Mouse (Mus musculus) myocyte (in vitro differentiated cells): Measurements from ENCODE around the gene Tac2. TPM values are rescaled to one million over a fixed set of nuclear protein-coding genes. Genes with fewer than 3 reads are reported as not detected.
A peak's percentile ranks its signal among the peaks of the same experiment; 100 is the strongest.

Experiments used
- H3K27me3 ChIP-seq: one replicate; pipeline ENCODE4 v1.6.1; 2011; ENCODE audit not compliant: control insufficient read depth, insufficient read depth, insufficient read length
- H3K36me3 ChIP-seq: one replicate; pipeline ENCODE4 v1.6.1; 2011; ENCODE audit not compliant: control insufficient read depth, insufficient read depth
- H3K4me2 ChIP-seq: one replicate; pipeline ENCODE4 v1.6.1; 2011; ENCODE audit warnings: low read depth, control low read depth
- H3K4me3 ChIP-seq: one replicate; pipeline ENCODE4 v1.5.1; 2011; ENCODE audit warnings: mild to moderate bottlenecking, control low read depth, moderate library complexity
- H3K79me2 ChIP-seq: one replicate; pipeline ENCODE4 v1.6.1; 2011; ENCODE audit not compliant: control insufficient read depth, insufficient read depth
- H3ac ChIP-seq: one replicate; pipeline ENCODE4 v1.6.1; 2011; ENCODE audit not compliant: control insufficient read depth, insufficient read length
- CEBPB ChIP-seq: IDR thresholded peaks from 2 replicates; pipeline ENCODE4 v1.6.1; 2011; ENCODE audit warnings: mild to moderate bottlenecking, moderate library complexity; ENCODE audit not compliant: poor library complexity, insufficient read depth, severe bottlenecking
- E2F4 ChIP-seq: IDR thresholded peaks from one replicate; pipeline ENCODE4 v1.6.1; 2011; ENCODE audit warnings: mild to moderate bottlenecking, control low read depth, moderate library complexity; ENCODE audit not compliant: insufficient read depth
- MAX ChIP-seq: IDR thresholded peaks from one replicate; pipeline ENCODE4 v1.6.1; 2011; ENCODE audit warnings: low read depth, mild to moderate bottlenecking, control low read depth
- MYOD1 ChIP-seq, 3 experiments: IDR thresholded peaks; one replicate each; pipeline ENCODE4 v1.6.1; 2011; ENCODE audit warnings: control low read depth in 2 of 3, low read depth in 2 of 3, mild to moderate bottlenecking in 2 of 3, moderate library complexity in 1 of 3; ENCODE audit not compliant: insufficient read length in 2 of 3, control insufficient read depth in 1 of 3
- MYOG ChIP-seq, 3 experiments: IDR thresholded peaks; one replicate each; pipeline ENCODE4 v1.6.1; 2011; ENCODE audit warnings: control low read depth in 2 of 3, low read depth in 2 of 3, mild to moderate bottlenecking in 2 of 3; ENCODE audit not compliant: insufficient read length in 2 of 3, control insufficient read depth in 1 of 3, insufficient read depth in 1 of 3
- POLR2A ChIP-seq: IDR thresholded peaks from one replicate; pipeline ENCODE4 v1.6.1; 2011; ENCODE audit warnings: low read depth, mild to moderate bottlenecking, control low read depth, moderate library complexity; ENCODE audit not compliant: insufficient read length
- POLR2AphosphoS2 ChIP-seq: IDR thresholded peaks from one replicate; pipeline ENCODE4 v1.6.1; 2011; ENCODE audit warnings: low read depth, control low read depth; ENCODE audit not compliant: insufficient read length
- REST ChIP-seq: IDR thresholded peaks from one replicate; pipeline ENCODE4 v1.6.1; 2011; ENCODE audit warnings: mild to moderate bottlenecking, control low read depth, moderate library complexity; ENCODE audit not compliant: insufficient read depth, insufficient read length
- SRF ChIP-seq: IDR thresholded peaks from one replicate; pipeline ENCODE4 v1.6.1; 2011; ENCODE audit warnings: low read depth; ENCODE audit not compliant: control insufficient read depth, insufficient read length
- TCF12 ChIP-seq: IDR thresholded peaks from one replicate; pipeline ENCODE4 v1.6.1; 2011; ENCODE audit warnings: mild to moderate bottlenecking, control low read depth; ENCODE audit not compliant: poor library complexity, insufficient read depth, severe bottlenecking
- TCF3 ChIP-seq: IDR thresholded peaks from one replicate; pipeline ENCODE4 v1.6.1; 2011; ENCODE audit warnings: low read depth, control low read depth; ENCODE audit not compliant: insufficient read length
- USF1 ChIP-seq: IDR thresholded peaks from one replicate; pipeline ENCODE4 v1.6.1; 2011; ENCODE audit warnings: low read depth, mild to moderate bottlenecking, control low read depth, moderate library complexity
- polyA plus RNA-seq: library from polyadenylated mRNA; unstranded; fragments of >200 nt; fragmentation: generic; extraction: Trizol; gene quantifications from one replicate; pipeline ENCODE4 v1.2.1, GENCODE M21; 2012; ENCODE audit warnings: missing spikeins

The Tac2 gene
- polyA plus RNA-seq, 1 experiment, result 0.18 TPM

GRCm38 (mm10) chr10:127721671-127722418, 2.4 kb upstream of the Tac2 start:
- no peak overlapping the region for H3K4me3 ChIP-seq
- H3K36me3 ChIP-seq, result no peaks in the 10 kb centered on the region
- no peak overlapping the region for H3K4me2 ChIP-seq
- no peaks in the 10 kb centered on the region for H3K79me2 ChIP-seq
- H3ac ChIP-seq, result no peak overlapping the region
- TF ChIP-seq CEBPB, result no peak
- TF ChIP-seq TCF3, result no peak
- TF ChIP-seq MYOD1 (IDR thresholded peaks at IDR 0.05; ENCODE audit: control insufficient read depth in 1 of 3, insufficient read length in 2 of 3, low read depth in 2 of 3), result no peak
- no peak for TF ChIP-seq POLR2AphosphoS2
- TF ChIP-seq POLR2A, result no peak
- no peak for TF ChIP-seq USF1
- TF ChIP-seq SRF, result no peak
- no peak for TF ChIP-seq REST
- no peak for TF ChIP-seq E2F4
- TF ChIP-seq MAX, result no peak
- no peak for TF ChIP-seq MYOG (IDR thresholded peaks at IDR 0.05; ENCODE audit: control insufficient read depth in 1 of 3, insufficient read depth in 1 of 3, insufficient read length in 2 of 3, low read depth in 2 of 3)
- no peak for TF ChIP-seq TCF12
- H3K27me3 ChIP-seq, result peaks cover 58% of the 10 kb centered on the region

DNA sequence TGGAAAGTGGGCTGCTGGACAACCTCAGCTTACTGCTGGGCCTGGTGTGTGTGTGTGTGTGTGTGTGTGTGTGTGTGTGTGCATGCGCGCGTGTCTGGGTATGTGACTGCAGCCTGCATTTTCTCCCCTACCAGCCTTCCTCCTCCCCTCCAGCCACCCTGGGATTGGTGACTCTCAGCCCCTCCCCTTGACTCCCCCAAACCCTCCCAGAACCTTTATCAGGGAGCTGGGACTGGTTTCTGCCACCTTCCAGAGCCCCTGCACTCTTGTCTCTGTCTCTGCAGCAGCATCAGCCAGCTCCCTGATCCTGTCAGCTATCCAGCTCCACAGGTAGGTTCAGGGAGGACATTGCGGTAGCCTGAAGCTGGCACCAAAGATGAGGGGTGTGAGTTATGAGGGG, 858 bp downstream of the Tac2 start:
- no peak overlapping the region for H3ac ChIP-seq
- no peaks in the 10 kb centered on the region for H3K36me3 ChIP-seq
- H3K4me3 ChIP-seq, result no peak overlapping the region
- no peaks in the 10 kb centered on the region for H3K79me2 ChIP-seq
- TF ChIP-seq POLR2AphosphoS2 (no peak), POLR2A (no peak), TCF12 (no peak), TCF3 (no peak), USF1 (no peak), SRF (no peak), MAX (no peak), REST (no peak), CEBPB (no peak), MYOG (IDR thresholded peaks at IDR 0.05; ENCODE audit: control insufficient read depth in 1 of 3, insufficient read depth in 1 of 3, insufficient read length in 2 of 3, low read depth in 2 of 3) (no peak), E2F4 (no peak), MYOD1 (IDR thresholded peaks at IDR 0.05; ENCODE audit: control insufficient read depth in 1 of 3, insufficient read length in 2 of 3, low read depth in 2 of 3) (no peak)
- no peak overlapping the region for H3K4me2 ChIP-seq
- peaks cover 65% of the 10 kb centered on the region for H3K27me3 ChIP-seq

GRCm38 (mm10) chr10:127728437-127728836, 4.2 kb downstream of the Tac2 start:
- H3K79me2 ChIP-seq, result no peaks in the 10 kb centered on the region
- no peaks in the 10 kb centered on the region for H3K36me3 ChIP-seq
- peak; percentile 73 for TF ChIP-seq TCF12
- no peak for TF ChIP-seq MAX
- TF ChIP-seq TCF3, result peak; percentile 86
- TF ChIP-seq REST, result no peak
- TF ChIP-seq POLR2AphosphoS2, result no peak
- peak; percentile 83 to 97 (median 91) for TF ChIP-seq MYOG (IDR thresholded peaks at IDR 0.05; ENCODE audit: control insufficient read depth in 1 of 3, insufficient read depth in 1 of 3, insufficient read length in 2 of 3, low read depth in 2 of 3)
- TF ChIP-seq MYOD1 (IDR thresholded peaks at IDR 0.05; ENCODE audit: control insufficient read depth in 1 of 3, insufficient read length in 2 of 3, low read depth in 2 of 3), result peak; percentile 34 to 87 (median 84)
- no peak for TF ChIP-seq USF1
- TF ChIP-seq POLR2A, result no peak
- no peak for TF ChIP-seq SRF
- no peak for TF ChIP-seq E2F4
- H3ac ChIP-seq, result no peak overlapping the region
- peaks cover 42% of the 10 kb centered on the region for H3K27me3 ChIP-seq
- no peak overlapping the region for H3K4me3 ChIP-seq
- H3K4me2 ChIP-seq, result peak overlapping the region; percentile 32

DNA sequence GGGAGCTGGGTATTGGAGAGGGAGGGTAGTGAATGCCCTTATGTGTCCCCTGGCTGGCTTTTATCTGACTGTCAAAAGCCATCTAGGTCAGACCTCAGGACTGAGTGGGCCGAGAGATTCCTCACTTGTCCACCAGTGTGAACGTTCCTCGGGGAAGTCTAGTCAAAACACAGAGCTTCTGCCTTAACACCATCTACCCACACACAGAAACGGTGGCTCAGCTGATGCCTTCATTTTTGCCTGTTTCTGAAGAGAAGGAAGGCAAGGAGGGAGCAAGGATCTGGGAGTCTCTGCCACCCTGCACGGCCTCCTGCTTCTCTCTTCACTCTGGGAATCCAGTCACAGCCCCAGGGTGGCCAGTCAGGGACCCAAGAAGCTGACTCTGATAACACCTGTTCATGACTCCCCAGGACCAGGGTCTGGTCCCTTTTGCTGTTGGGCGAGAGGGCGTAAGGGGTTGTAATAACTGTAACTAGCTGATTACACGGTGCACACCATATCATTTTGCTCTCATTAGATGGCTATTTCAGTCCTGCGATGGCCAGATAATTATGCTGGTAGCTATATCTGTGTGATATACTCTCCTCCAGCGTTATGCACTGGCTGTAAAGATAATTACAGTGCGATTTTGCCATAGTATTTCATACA, 6.1 kb downstream of the Tac2 start:
- Histone ChIP-seq H3K36me3 (no peaks in the 10 kb centered on the region), H3K27me3 (peaks cover 47% of the 10 kb centered on the region), H3K4me3 (no peak overlapping the region), H3ac (no peak overlapping the region), H3K4me2 (peak overlapping the region; percentile 58), H3K79me2 (no peaks in the 10 kb centered on the region)
- no peak for TF ChIP-seq REST
- no peak for TF ChIP-seq MYOG (IDR thresholded peaks at IDR 0.05; ENCODE audit: control insufficient read depth in 1 of 3, insufficient read depth in 1 of 3, insufficient read length in 2 of 3, low read depth in 2 of 3)
- no peak for TF ChIP-seq MAX
- no peak for TF ChIP-seq USF1
- TF ChIP-seq SRF, result no peak
- TF ChIP-seq TCF3, result no peak
- no peak for TF ChIP-seq TCF12
- TF ChIP-seq E2F4, result no peak
- TF ChIP-seq CEBPB, result no peak
- no peak for TF ChIP-seq POLR2A
- TF ChIP-seq POLR2AphosphoS2, result no peak
- no peak for TF ChIP-seq MYOD1 (IDR thresholded peaks at IDR 0.05; ENCODE audit: control insufficient read depth in 1 of 3, insufficient read length in 2 of 3, low read depth in 2 of 3)
